Mouse (Mus musculus) MEL (cell line): Measurements from ENCODE around the gene Impdh1.

Experiments
- CTCF ChIP-seq, 3 experiments: IDR thresholded peaks in 2 of 3; conservative IDR thresholded peaks in 1 of 3; 2 replicates each; pipeline ENCODE4 v1.5.1; 2011 to 2012; ENCODE audit warnings: low read length in 3 of 3, low read depth in 2 of 3, mild to moderate bottlenecking in 2 of 3, improper control_type of control experiment in 1 of 3, inconsistent platforms in 1 of 3, mixed read lengths in 1 of 3, moderate library complexity in 1 of 3; ENCODE audit not compliant: control insufficient read depth in 1 of 3, insufficient read depth in 1 of 3, poor library complexity in 1 of 3, severe bottlenecking in 1 of 3
- POLR2A ChIP-seq, 2 experiments: IDR thresholded peaks; 2 replicates each; pipeline ENCODE4 v1.6.1; 2011 to 2012; ENCODE audit warnings: low read length in 2 of 2, mild to moderate bottlenecking in 2 of 2, control low read depth in 1 of 2, improper control_type of control experiment in 1 of 2, low read depth in 1 of 2, moderate library complexity in 1 of 2; ENCODE audit not compliant: control insufficient read depth in 1 of 2, insufficient read depth in 1 of 2, poor library complexity in 1 of 2

GRCm38 (mm10) chr6:29178888-29179658 is 37.1 kb downstream of the Impdh1 start, which contains the start of gene Prrt4:
- TF ChIP-seq POLR2A (IDR thresholded peaks at IDR 0.05; ENCODE audit: control insufficient read depth in 1 of 2, insufficient read depth in 1 of 2, low read depth in 1 of 2, low read length in 2 of 2, poor library complexity in 1 of 2) (no peak), CTCF (IDR thresholded peaks at IDR 0.05 in 2 of 3, conservative IDR thresholded peaks at IDR 0.05 in 1 of 3; ENCODE audit: control insufficient read depth in 1 of 3, insufficient read depth in 1 of 3, low read depth in 2 of 3, low read length in 3 of 3, poor library complexity in 1 of 3, severe bottlenecking in 1 of 3) (no peak)
